In genomic region chr10:39404175-39404574, GRCm38 (mm10) we compare ENCODE assay signal across 19 mouse cellular contexts. TPM values are rescaled to one million over a fixed set of nuclear protein-coding genes. Genes with fewer than 3 reads are reported as not detected.
DNase-seq lines count a peak whose midpoint lies in the region; ATAC-seq lines count a peak whose summit lies in the region.
"Had no signal": no experiment of that assay in that cellular context is flagged by ENCODE, and none has a peak within 500 bp of the region (broad histone marks: within the 10 kb centered on the region; RNA-seq: fewer than 3 reads in every experiment).

No protein-coding gene starts in this region.

- H3K9ac ChIP-seq in neural tube, embryonic 15.5 days (replicated peaks), result no peak overlapping the region
- no peak overlapping the region for H3K9ac ChIP-seq in intestine, embryonic 16.5 days (ENCODE audit: low read depth, low read length)
- H3K9ac ChIP-seq: embryonic facial prominence, embryonic 12.5 days; heart, embryonic 15.5 days; hindbrain, embryonic 14.5 days; intestine, embryonic 15.5 days had no signal

- H3K4me3 ChIP-seq in neural tube, embryonic 15.5 days (replicated peaks), result no peak overlapping the region
- no peak overlapping the region for H3K4me3 ChIP-seq in intestine, embryonic 16.5 days (ENCODE audit: low read length)
- H3K4me3 ChIP-seq: embryonic facial prominence, embryonic 12.5 days; heart, embryonic 15.5 days; hindbrain, embryonic 10.5 days; intestine, embryonic 15.5 days had no signal

- no peak overlapping the region for H3K4me2 ChIP-seq in neural tube, embryonic 15.5 days
- H3K4me2 ChIP-seq in intestine, embryonic 16.5 days (ENCODE audit: low read depth, low read length), result no peak overlapping the region
- H3K4me2 ChIP-seq: embryonic facial prominence, embryonic 12.5 days; heart, embryonic 11.5 days; heart, embryonic 15.5 days; hindbrain, embryonic 14.5 days; intestine, embryonic 15.5 days had no signal

- peaks cover 14% of the 10 kb centered on the region for H3K4me1 ChIP-seq in neural tube, embryonic 15.5 days
- H3K4me1 ChIP-seq in intestine, embryonic 16.5 days (ENCODE audit: control insufficient read depth, insufficient read depth, low read length), result peaks cover 14% of the 10 kb centered on the region

- H3K9me3 ChIP-seq in neural tube, embryonic 15.5 days (replicated peaks), result no peaks in the 10 kb centered on the region
- no peaks in the 10 kb centered on the region for H3K9me3 ChIP-seq in intestine, embryonic 16.5 days (ENCODE audit: control insufficient read depth, low read length)
- H3K9me3 ChIP-seq: embryonic facial prominence, embryonic 12.5 days; hindbrain, embryonic 10.5 days; intestine, embryonic 15.5 days had no signal

- WGBS in neural tube, embryonic 15.5 days, result 79% methylated on average over 4 of the region's 4 CpGs
- 85% methylated on average over 4 of the region's 4 CpGs for WGBS in intestine, embryonic 16.5 days

- no peak for ATAC-seq in neural tube, embryonic 15.5 days (ENCODE audit: low FRiP score)
- ATAC-seq in intestine, embryonic 16.5 days, result no peak
- ATAC-seq: forebrain, embryonic 16.5 days; intestine, embryonic 15.5 days had no signal

- 0 out of 2 replicates have a peak, but pooled peaks cover 3% of the 10 kb centered on the region for H3K36me3 ChIP-seq in neural tube, embryonic 15.5 days
- no peaks in the 10 kb centered on the region for H3K36me3 ChIP-seq in intestine, embryonic 16.5 days (ENCODE audit: control insufficient read depth, insufficient read depth, low read length)
- H3K36me3 ChIP-seq: embryonic facial prominence, embryonic 12.5 days; intestine, embryonic 15.5 days had no signal

- 0 out of 2 replicates have a peak overlapping the region, but pooled peaks have one; percentile 25 for H3K27ac ChIP-seq in neural tube, embryonic 15.5 days (replicated peaks)
- no peak overlapping the region for H3K27ac ChIP-seq in intestine, embryonic 16.5 days (ENCODE audit: low read length)
- H3K27ac ChIP-seq: embryonic facial prominence, embryonic 12.5 days; heart, embryonic 15.5 days; hindbrain, embryonic 10.5 days; hindbrain, embryonic 14.5 days; intestine, embryonic 15.5 days had no signal

- no peaks in the 10 kb centered on the region for H3K27me3 ChIP-seq in neural tube, embryonic 15.5 days (replicated peaks)
- no peaks in the 10 kb centered on the region for H3K27me3 ChIP-seq in intestine, embryonic 16.5 days (replicated peaks; ENCODE audit: control insufficient read depth, insufficient read depth, low read length)
- H3K27me3 ChIP-seq: embryonic facial prominence, embryonic 12.5 days; heart, embryonic 15.5 days; intestine, embryonic 15.5 days had no signal

- no peak for DNase-seq in neural tube, embryonic 10.5 days (ENCODE audit: extremely low spot score, low spot score)
- DNase-seq in cerebellum, adult 18-20 months, result peak; percentile 70 to 79
- DNase-seq in cerebellum, adult 9-11 months, result peak; percentile 69
- peak; percentile 63 to 67 for DNase-seq in cerebellum, postnatal 36 days
- DNase-seq in right cerebral cortex, adult 18-20 months, result no peak
- no peak for DNase-seq in adrenal gland, adult 18-20 months (ENCODE audit: low spot score in 2 of 2)
- DNase-seq: adrenal gland, adult 8-10 months; gastrocnemius, postnatal 10 days; heart, adult 18-20 months; heart, postnatal 14 days had no signal

RNA-seq across cellular contexts. Expression of gene Fyn, which starts 35.5 kb away (rescaled TPM):
- 67.8 and 76.5 TPM in 2 replicates for polyA plus RNA-seq in neural tube, embryonic 15.5 days (2015; fragmentation: Nextera tagmentation; extraction: Ambion mirVana)
- total RNA-seq in adrenal gland, adult 18-20 months (2021), result 10 to 100 TPM; 41.4 to 46.2 TPM
- polyA plus RNA-seq in intestine, embryonic 16.5 days (2015; fragmentation: Nextera tagmentation; extraction: Ambion mirVana), result 14.5 and 16.1 TPM in 2 replicates

Comparison
In these comparisons a context has a peak if more than half of its experiments do, and no peak if none do; other contexts are left out.
1. DNase-seq: peak in cerebellum, adult 18-20 months (2 of 2), cerebellum, adult 9-11 months (single experiment) and cerebellum, postnatal 36 days (2 of 2); none in neural tube, embryonic 10.5 days (single experiment), right cerebral cortex, adult 18-20 months (single experiment) and adrenal gland, adult 18-20 months (0 of 2).